Mouse (Mus musculus) MEL (cell line): Measurements from ENCODE around the gene Ccna2.

ENCODE experiments used
- BHLHE40 ChIP-seq: IDR thresholded peaks from 2 replicates; pipeline ENCODE4 v1.6.1; 2012; ENCODE audit warnings: low read depth, mild to moderate bottlenecking, inconsistent platforms, low read length, improper control_type of control experiment, borderline replicate concordance
- CTCF ChIP-seq, 3 experiments: IDR thresholded peaks in 2 of 3; conservative IDR thresholded peaks in 1 of 3; 2 replicates each; pipeline ENCODE4 v1.5.1; 2011 to 2012; ENCODE audit warnings: low read length in 3 of 3, low read depth in 2 of 3, mild to moderate bottlenecking in 2 of 3, improper control_type of control experiment in 1 of 3, inconsistent platforms in 1 of 3, mixed read lengths in 1 of 3, moderate library complexity in 1 of 3; ENCODE audit not compliant: control insufficient read depth in 1 of 3, insufficient read depth in 1 of 3, poor library complexity in 1 of 3, severe bottlenecking in 1 of 3
- GABPA ChIP-seq: IDR thresholded peaks from 2 replicates; pipeline ENCODE4 v1.6.1; 2012; ENCODE audit warnings: low read depth, mild to moderate bottlenecking, inconsistent platforms, low read length, improper control_type of control experiment, moderate library complexity
- NRF1 ChIP-seq: IDR thresholded peaks from 2 replicates; pipeline ENCODE4 v1.6.1; 2014; ENCODE audit warnings: low read depth, mild to moderate bottlenecking, inconsistent platforms, low read length, improper control_type of control experiment, moderate library complexity; ENCODE audit not compliant: poor library complexity, insufficient read depth, severe bottlenecking
- POLR2A ChIP-seq, 2 experiments: IDR thresholded peaks; 2 replicates each; pipeline ENCODE4 v1.6.1; 2011 to 2012; ENCODE audit warnings: low read length in 2 of 2, mild to moderate bottlenecking in 2 of 2, control low read depth in 1 of 2, improper control_type of control experiment in 1 of 2, low read depth in 1 of 2, moderate library complexity in 1 of 2; ENCODE audit not compliant: control insufficient read depth in 1 of 2, insufficient read depth in 1 of 2, poor library complexity in 1 of 2
- TAL1 ChIP-seq: IDR thresholded peaks from 2 replicates; pipeline ENCODE4 v1.6.1; 2012; ENCODE audit warnings: mild to moderate bottlenecking, inconsistent platforms, low read length, moderate library complexity, mixed read lengths

DNA sequence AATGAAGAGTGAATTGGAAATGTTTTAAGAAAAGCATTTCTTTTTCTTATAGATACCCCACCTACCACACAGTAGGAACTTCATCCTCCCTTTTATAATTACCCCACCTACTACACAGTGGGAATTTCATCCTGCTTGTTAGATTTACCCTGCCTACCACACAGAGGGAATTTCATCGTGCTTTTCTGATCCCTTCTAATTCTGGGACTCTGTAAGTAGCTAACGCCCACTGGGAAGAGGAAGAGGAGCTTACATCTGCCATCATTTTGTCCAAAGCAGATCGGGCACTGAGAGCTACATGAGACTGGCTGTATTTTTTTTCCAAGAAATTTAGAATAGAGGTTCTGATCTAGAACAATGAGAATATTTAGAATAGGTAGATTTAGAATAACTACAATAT, 27.0 kb downstream of the Ccna2 start:
- TF ChIP-seq POLR2A (IDR thresholded peaks at IDR 0.05; ENCODE audit: control insufficient read depth in 1 of 2, insufficient read depth in 1 of 2, low read depth in 1 of 2, low read length in 2 of 2, poor library complexity in 1 of 2) (no peak), CTCF (IDR thresholded peaks at IDR 0.05 in 2 of 3, conservative IDR thresholded peaks at IDR 0.05 in 1 of 3; ENCODE audit: control insufficient read depth in 1 of 3, insufficient read depth in 1 of 3, low read depth in 2 of 3, low read length in 3 of 3, poor library complexity in 1 of 3, severe bottlenecking in 1 of 3) (no peak), TAL1 (no peak), BHLHE40 (no peak), GABPA (no peak), NRF1 (no peak)
